Mouse (Mus musculus) R1 (cell line): ENCODE results near the gene Hoxa4.

Experiments
- DNase-seq: peaks from one replicate; pipeline ENCODE4 v3.0.0-alpha.2; 2018; ENCODE audit warnings: low read depth, low spot score

The Hoxa4 gene

GRCm38 (mm10) chr6:52180213-52180710 is 11.3 kb downstream of the Hoxa4 start:
- no peak for DNase-seq

GRCm38 (mm10) chr6:52179690-52180089 is 11.9 kb downstream of the Hoxa4 start:
- no peak for DNase-seq

GRCm38 (mm10) chr6:52178918-52179665 is 12.5 kb downstream of the Hoxa4 start:
- no peak for DNase-seq

- no peak for DNase-seq
Observed at GRCm38 (mm10) chr6:52177806-52178205, 13.7 kb downstream of the Hoxa4 start.

GRCm38 (mm10) chr6:52177061-52177735 is 14.4 kb downstream of the Hoxa4 start, which contains the start of gene 5730596B20Rik:
TSS of gene 5730596B20Rik (plus strand) at chr6:52177498.
- no peak for DNase-seq

- DNase-seq: no peak
Observed at GRCm38 (mm10) chr6:52176391-52176790, 15.2 kb downstream of the Hoxa4 start.

- DNase-seq: no peak
Observed at GRCm38 (mm10) chr6:52175864-52176263, 15.7 kb downstream of the Hoxa4 start.

GRCm38 (mm10) chr6:52174968-52175751 is 16.4 kb downstream of the Hoxa4 start:
- peak; percentile 77 for DNase-seq

- DNase-seq: no peak
Observed at GRCm38 (mm10) chr6:52173648-52174047, 17.9 kb downstream of the Hoxa4 start.

- DNase-seq: peak; percentile 97
Observed at GRCm38 (mm10) chr6:52172501-52172900, 19.1 kb downstream of the Hoxa4 start.

- DNase-seq: no peak
Observed at GRCm38 (mm10) chr6:52171938-52172337, 19.6 kb downstream of the Hoxa4 start.

GRCm38 (mm10) chr6:52171331-52171730 is 20.2 kb downstream of the Hoxa4 start:
- DNase-seq: no peak

GRCm38 (mm10) chr6:52170898-52171223 is 20.7 kb downstream of the Hoxa4 start:
- no peak for DNase-seq

- no peak for DNase-seq
Observed at GRCm38 (mm10) chr6:52170166-52170897, 21.2 kb downstream of the Hoxa4 start.

GRCm38 (mm10) chr6:52169499-52170165 is 21.9 kb downstream of the Hoxa4 start:
- DNase-seq: no peak

- no peak for DNase-seq
Observed at GRCm38 (mm10) chr6:52168191-52169055, 23.1 kb downstream of the Hoxa4 start.

GRCm38 (mm10) chr6:52167736-52168161 is 23.8 kb downstream of the Hoxa4 start:
- DNase-seq: no peak

GRCm38 (mm10) chr6:52167176-52167575 is 24.4 kb downstream of the Hoxa4 start:
- DNase-seq: no peak

GRCm38 (mm10) chr6:52166431-52167077 is 25.0 kb downstream of the Hoxa4 start:
- DNase-seq: no peak
